Mouse (Mus musculus) kidney, postnatal 0 days (tissue): ENCODE measurements around the gene Pnpla6. TPM values are rescaled to one million over a fixed set of nuclear protein-coding genes. Genes with fewer than 3 reads are reported as not detected.

Experiments used
- ATAC-seq: fragments of 200-750 bp; cut with Nextera tagmentation; replicated peaks from 2 replicates; pipeline ENCODE4 v1.8.0; 2017; ENCODE audit warnings: low read depth, moderate number of reproducible peaks, moderate TSS enrichment, moderate library complexity; ENCODE audit not compliant: low FRiP score
- DNase-seq: peaks from one replicate; pipeline ENCODE4 v3.0.0-alpha.2; 2016; ENCODE audit warnings: low spot score
- H3K27ac ChIP-seq: fragments of 300-500 bp; sonication (generic); 2 replicates; pipeline ENCODE4 v1.5.1; 2014; ENCODE audit warnings: mild to moderate bottlenecking
- H3K27me3 ChIP-seq: fragments of 300-500 bp; sonication (generic); 2 replicates; pipeline ENCODE4 v1.6.1; 2014; ENCODE audit warnings: low read length, mixed read lengths; ENCODE audit not compliant: insufficient read depth
- H3K36me3 ChIP-seq: fragments of 300-500 bp; sonication (generic); 2 replicates; pipeline ENCODE4 v1.6.1; 2014; ENCODE audit warnings: low read length, mixed read lengths; ENCODE audit not compliant: insufficient read depth
- H3K4me1 ChIP-seq: fragments of 300-500 bp; sonication (generic); replicated peaks from 2 replicates; pipeline ENCODE4 v1.6.1; 2014; ENCODE audit warnings: antibody characterized with exemption, low read length, mixed read lengths; ENCODE audit not compliant: insufficient read depth
- H3K4me2 ChIP-seq: fragments of 300-500 bp; sonication (generic); 2 replicates; pipeline ENCODE4 v1.6.1; 2014; ENCODE audit warnings: mild to moderate bottlenecking, low read length, moderate library complexity, mixed read lengths
- H3K4me3 ChIP-seq: fragments of 300-500 bp; sonication (generic); replicated peaks from 2 replicates; pipeline ENCODE4 v1.5.1; 2014; ENCODE audit warnings: low read depth, low read length
- H3K9ac ChIP-seq: fragments of 300-500 bp; sonication (generic); 2 replicates; pipeline ENCODE4 v1.6.1; 2014; ENCODE audit warnings: low read depth, low read length
- H3K9me3 ChIP-seq: fragments of 300-500 bp; sonication (generic); replicated peaks from 2 replicates; pipeline ENCODE4 v1.6.1; 2016; ENCODE audit warnings: low read length, inconsistent platforms, mixed read lengths
- CTCF ChIP-seq: IDR thresholded peaks from 2 replicates; pipeline ENCODE4 v1.5.1; 2016; ENCODE audit warnings: antibody characterized with exemption, low read depth, mild to moderate bottlenecking, moderate library complexity
- WGBS: fragments of 180-500 bp; shearing (Covaris S2); extraction: QIAGEN DNeasy Blood & Tissue Kit; methylation state at CpG from one replicate; pipeline ENCODE4 v1.1.7; 2014; 5-methylcytosine and 5-hydroxymethylcytosine counted together
- polyA plus RNA-seq: library from polyadenylated mRNA; unstranded; fragments of >200 nt; fragmentation: Nextera tagmentation; extraction: Ambion mirVana; gene quantifications from 2 replicates; pipeline ENCODE4 v1.2.1, GENCODE M21; 2015

The Pnpla6 gene
- polyA plus RNA-seq, 1 experiment from 2014 or later, result 24.3 TPM

- no peaks in the 10 kb centered on the region for H3K27me3 ChIP-seq
- DNase-seq (peak; percentile 98), ATAC-seq (peak; percentile 92)
- H3K9ac ChIP-seq, result peak within 1 kb of the TSS; percentile 81
- peak within 1 kb of the TSS; percentile 70 for H3K4me2 ChIP-seq
- under 1% methylated on average over 65 of the region's 70 CpGs for WGBS
- peaks cover 14% of the 10 kb centered on the region for H3K36me3 ChIP-seq
- H3K9me3 ChIP-seq, result no peaks in the 10 kb centered on the region
- TF ChIP-seq CTCF, result peak; percentile 27; the same call in 1 of the 2 replicates
- peak within 1 kb of the TSS; percentile 79 for H3K27ac ChIP-seq
- H3K4me1 ChIP-seq, result no peaks in the 10 kb centered on the region
- H3K4me3 ChIP-seq, result peak within 1 kb of the TSS; percentile 83
Measured at GRCm38 (mm10) chr8:3500235-3501090, 14.7 kb upstream of the Pnpla6 start, which contains the start of gene Mcoln1. Gene Mcoln1 (plus strand): TSS chr8:3500457.

- no peak overlapping the region for H3K4me2 ChIP-seq
- no peak overlapping the region for H3K9ac ChIP-seq
- no peaks in the 10 kb centered on the region for H3K9me3 ChIP-seq
- TF ChIP-seq CTCF, result no peak
- H3K27ac ChIP-seq, result no peak overlapping the region
- H3K4me1 ChIP-seq, result no peaks in the 10 kb centered on the region
- peaks cover 12% of the 10 kb centered on the region for H3K36me3 ChIP-seq
- ATAC-seq (no peak), DNase-seq (no peak)
- 54% methylated on average over 4 of the region's 4 CpGs for WGBS
- H3K4me3 ChIP-seq, result no peak overlapping the region
- H3K27me3 ChIP-seq, result no peaks in the 10 kb centered on the region
Measured at GRCm38 (mm10) chr8:3502217-3502616, 13.0 kb upstream of the Pnpla6 start.

GRCm38 (mm10) chr8:3507979-3508754 lies 7.0 kb upstream of the Pnpla6 start:
- DNase-seq (no peak), ATAC-seq (peak; percentile 48; the same call in 1 of the 2 replicates)
- H3K9ac ChIP-seq, result no peak overlapping the region
- no peaks in the 10 kb centered on the region for H3K9me3 ChIP-seq
- no peak for TF ChIP-seq CTCF
- peaks cover 24% of the 10 kb centered on the region for H3K36me3 ChIP-seq
- H3K4me2 ChIP-seq, result no peak overlapping the region
- no peak overlapping the region for H3K4me3 ChIP-seq
- 76% methylated on average over 6 of the region's 6 CpGs for WGBS
- no peaks in the 10 kb centered on the region for H3K4me1 ChIP-seq
- H3K27me3 ChIP-seq, result no peaks in the 10 kb centered on the region
- no peak overlapping the region; the same call in 1 of the 2 replicates for H3K27ac ChIP-seq

- DNase-seq (no peak), ATAC-seq (no peak)
- 0 out of 2 replicates have a peak, but pooled peaks cover 5% of the 10 kb centered on the region for H3K4me1 ChIP-seq
- peak overlapping the region; percentile 71 for H3K4me3 ChIP-seq
- H3K4me2 ChIP-seq, result peak overlapping the region; percentile 93
- no peaks in the 10 kb centered on the region for H3K9me3 ChIP-seq
- H3K36me3 ChIP-seq, result peaks cover 6% of the 10 kb centered on the region; the same call in 1 of the 2 replicates
- peak overlapping the region; percentile 57; the same call in 1 of the 2 replicates for H3K9ac ChIP-seq
- H3K27me3 ChIP-seq, result no peaks in the 10 kb centered on the region
- WGBS, result 30% methylated on average over 13 of the region's 13 CpGs
- TF ChIP-seq CTCF, result no peak
- H3K27ac ChIP-seq, result peak overlapping the region; percentile 82; the same call in 1 of the 2 replicates
Measured at GRCm38 (mm10) chr8:3514681-3515247, 420 bp upstream of the Pnpla6 start.

GRCm38 (mm10) chr8:3515771-3516417 lies 710 bp downstream of the Pnpla6 start:
- Histone ChIP-seq H3K27me3 (no peaks in the 10 kb centered on the region), H3K36me3 (peaks cover 2% of the 10 kb centered on the region; the same call in 1 of the 2 replicates), H3K9me3 (no peaks in the 10 kb centered on the region), H3K4me1 (0 out of 2 replicates have a peak, but pooled peaks cover 5% of the 10 kb centered on the region), H3K4me3 (peak overlapping the region; percentile 71), H3K9ac (peak overlapping the region; percentile 57), H3K27ac (peak overlapping the region; percentile 82), H3K4me2 (peak overlapping the region; percentile 93)
- WGBS, result under 1% methylated on average over 25 of the region's 25 CpGs
- TF ChIP-seq CTCF, result no peak
- ATAC-seq (peak; percentile 26), DNase-seq (peak; percentile 76)
